Mouse (Mus musculus) mesoderm, embryonic 11.5 days (tissue): Measurements from ENCODE around the gene Actbl2.
A peak's percentile ranks its signal among the peaks of the same experiment; 100 is the strongest.

ENCODE experiments used
- DNase-seq: peaks from one replicate; pipeline ENCODE4 v3.0.0-alpha.2; 2012; ENCODE audit warnings: low read depth, low spot score

Actbl2 gene

DNA sequence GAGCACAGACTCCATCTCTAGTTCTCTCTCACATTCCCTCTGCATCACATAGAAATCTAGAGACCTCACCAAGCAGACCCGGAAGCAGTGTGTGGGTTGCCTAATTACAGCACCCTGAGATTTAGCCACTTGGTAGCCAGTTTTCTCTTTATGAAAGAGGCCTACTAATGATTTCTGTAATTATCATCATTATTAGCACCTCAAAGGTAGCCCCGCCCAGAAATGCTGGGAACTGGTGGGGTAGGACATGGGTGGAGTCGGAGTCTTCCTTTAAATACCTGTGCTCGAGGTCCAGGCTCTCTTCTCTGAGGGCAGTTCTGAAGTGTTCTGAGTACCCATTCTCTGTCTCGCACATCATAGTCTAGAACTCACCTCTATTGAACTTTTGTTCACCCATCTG is at the start of gene Actbl2:
Gene Actbl2 (plus strand): TSS at position 301 of the 400 bp plus-strand sequence.
- DNase-seq: no peak

- peak; percentile 48 for DNase-seq
These were observed 44.0 kb upstream of the Actbl2 start for GRCm38 (mm10) chr13:111210649-111211378.

GRCm38 (mm10) chr13:111228768-111229167 is 26.0 kb upstream of the Actbl2 start:
- no peak for DNase-seq

- no peak for DNase-seq
These were observed 25.3 kb upstream of the Actbl2 start for GRCm38 (mm10) chr13:111229541-111229940.

DNA sequence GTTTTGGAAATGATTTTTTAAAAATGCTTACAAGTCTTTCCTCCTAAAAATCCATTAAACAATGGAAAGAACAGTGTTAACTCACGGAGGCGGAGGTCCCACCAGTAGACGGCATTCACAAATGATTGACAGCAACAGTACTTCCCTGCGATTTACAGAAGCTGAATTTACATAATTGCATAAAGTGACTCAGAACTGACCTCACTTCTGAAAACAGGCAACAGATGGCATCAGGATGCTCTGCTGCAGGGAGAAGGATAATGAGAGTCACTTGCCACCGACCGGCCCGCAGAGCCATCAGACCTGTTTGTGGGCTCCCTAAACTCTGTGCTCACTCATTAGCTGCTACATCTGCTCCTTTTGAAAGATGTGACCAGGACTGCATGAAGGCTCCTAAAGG is 22.4 kb upstream of the Actbl2 start:
- DNase-seq: no peak

DNA sequence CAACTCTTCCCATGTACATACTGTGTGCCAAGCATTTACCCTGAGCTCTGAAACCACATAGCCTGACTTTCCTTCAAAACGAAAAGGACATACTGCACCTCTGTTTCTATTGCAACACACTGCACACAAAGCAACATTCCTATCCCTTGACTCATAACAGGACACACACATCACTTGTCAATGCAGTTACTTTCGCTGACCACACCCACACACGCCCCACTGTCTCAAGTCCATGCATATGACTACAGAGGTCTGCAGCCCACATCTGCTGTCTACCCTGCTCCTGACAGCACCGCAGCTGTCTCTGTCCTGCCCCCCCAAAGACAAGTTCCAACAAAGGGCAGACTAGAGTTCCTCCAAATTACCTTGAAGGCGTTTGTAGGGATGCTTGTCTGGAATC is 21.5 kb upstream of the Actbl2 start:
- no peak for DNase-seq

DNA sequence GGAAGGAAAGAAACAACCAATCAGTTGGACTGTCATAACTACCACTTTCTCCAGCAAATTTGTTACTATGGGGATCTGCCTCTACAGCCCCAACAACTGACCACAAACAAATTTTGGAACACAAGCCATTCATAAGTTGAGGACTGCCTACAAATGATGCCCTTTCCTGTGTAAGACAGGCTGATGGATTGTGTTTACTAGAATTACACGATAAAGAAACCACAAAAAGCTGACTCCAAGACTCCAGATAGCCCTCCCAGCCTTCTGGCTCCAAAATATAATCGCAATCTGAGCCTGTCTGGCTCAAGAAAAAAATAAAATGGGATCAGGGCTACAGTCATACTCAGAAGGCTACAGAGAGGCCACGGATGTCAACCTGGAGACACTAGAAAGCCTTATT is 20.2 kb upstream of the Actbl2 start:
- no peak for DNase-seq

GRCm38 (mm10) chr13:111235719-111236166 is 19.1 kb upstream of the Actbl2 start:
- no peak for DNase-seq

DNA sequence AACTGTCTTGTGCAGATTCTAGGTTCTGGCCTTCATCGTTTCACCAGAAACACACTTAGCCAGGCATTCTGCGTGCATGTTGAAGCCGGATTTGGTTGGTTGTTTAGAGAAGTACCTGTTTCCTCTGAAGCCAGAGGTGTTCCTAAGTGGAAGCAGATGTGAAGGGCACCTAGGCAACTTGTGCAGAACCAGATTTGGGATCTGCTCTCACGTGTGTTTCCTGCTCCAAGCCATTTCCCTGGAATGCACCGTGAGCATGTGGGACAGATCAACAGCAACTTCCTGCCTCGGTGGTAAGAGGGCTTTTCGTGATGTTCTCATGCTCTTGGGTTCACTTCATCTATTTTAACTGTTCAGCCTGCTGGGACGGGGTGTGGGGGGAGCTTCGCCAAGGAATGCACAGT is 18.4 kb upstream of the Actbl2 start:
- peak; percentile 34 for DNase-seq

- DNase-seq: no peak
These were observed 17.5 kb upstream of the Actbl2 start for GRCm38 (mm10) chr13:111237296-111237695.

DNA sequence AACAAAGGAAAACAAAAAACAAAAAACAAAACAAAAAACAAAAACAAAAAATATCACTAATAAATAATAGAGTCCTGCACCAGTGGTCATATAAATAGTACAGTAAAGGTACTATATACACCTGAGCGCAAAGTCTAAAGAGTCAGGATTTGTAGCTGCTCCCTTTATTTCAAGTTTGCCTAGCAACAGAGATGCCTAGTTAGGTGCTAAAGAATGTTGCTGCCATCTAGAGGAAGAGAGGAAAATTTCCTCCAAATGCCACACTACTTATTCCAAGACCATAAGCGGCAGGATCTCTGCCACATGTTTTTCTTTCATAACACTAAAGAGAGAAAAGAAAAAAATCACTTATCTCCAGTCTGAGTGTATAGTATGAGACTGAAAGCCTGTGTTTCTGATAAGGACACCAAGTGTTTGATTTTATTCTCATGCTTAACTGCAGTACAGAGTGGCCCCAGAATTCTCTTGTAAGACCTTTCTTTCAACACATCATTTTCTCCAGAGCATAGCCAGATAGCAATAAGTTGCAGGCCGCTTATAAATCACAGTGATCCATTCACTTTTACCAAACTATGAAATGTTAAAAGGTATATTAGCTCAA is 16.8 kb upstream of the Actbl2 start:
- peak; percentile 60 for DNase-seq

DNA sequence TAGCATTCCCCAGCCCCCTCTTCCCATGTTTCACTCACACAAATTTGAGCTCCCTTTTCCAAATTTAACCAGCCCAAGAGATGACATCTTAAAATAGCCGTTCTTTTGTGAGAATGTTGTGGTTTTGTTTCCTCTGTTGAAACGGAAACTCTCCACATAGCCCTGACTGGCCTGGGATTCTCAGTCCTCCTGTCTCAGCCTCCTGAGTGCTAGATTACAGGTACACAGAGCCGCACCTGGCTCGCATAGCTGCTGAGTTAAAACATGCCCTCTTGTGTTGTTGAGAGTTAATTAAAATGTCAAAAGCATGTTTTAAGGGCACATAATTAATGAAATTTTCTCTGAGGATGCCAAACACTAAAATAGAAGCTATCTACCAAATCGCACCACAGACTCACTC is 3.7 kb upstream of the Actbl2 start:
- DNase-seq: no peak

GRCm38 (mm10) chr13:111251795-111252194 is 3.0 kb upstream of the Actbl2 start:
- DNase-seq: no peak

DNA sequence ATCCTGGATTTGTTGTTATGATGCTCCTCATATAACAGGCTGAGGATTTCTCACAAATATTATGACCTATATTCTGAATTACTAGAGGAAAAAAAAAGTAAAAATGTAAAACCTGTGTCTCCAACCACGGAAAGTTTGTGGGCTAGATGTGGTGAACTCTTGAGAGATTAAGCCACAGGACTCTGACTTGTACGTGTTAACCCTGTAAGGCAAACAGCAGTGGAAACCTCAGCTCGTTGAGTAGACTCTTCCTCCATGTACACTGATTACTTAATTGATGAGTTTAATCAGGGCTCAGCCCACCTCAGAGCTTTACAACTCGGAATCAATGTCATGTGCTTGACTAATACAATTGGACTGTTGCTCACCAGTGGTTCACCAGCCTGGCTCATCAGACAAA is 3.2 kb downstream of the Actbl2 start:
- DNase-seq: no peak

- DNase-seq: no peak
These were observed 3.7 kb downstream of the Actbl2 start for GRCm38 (mm10) chr13:111258424-111259092.

- DNase-seq: no peak
These were observed 4.3 kb downstream of the Actbl2 start for GRCm38 (mm10) chr13:111259093-111259491.

- no peak for DNase-seq
These were observed 4.9 kb downstream of the Actbl2 start for GRCm38 (mm10) chr13:111259711-111260110.

DNA sequence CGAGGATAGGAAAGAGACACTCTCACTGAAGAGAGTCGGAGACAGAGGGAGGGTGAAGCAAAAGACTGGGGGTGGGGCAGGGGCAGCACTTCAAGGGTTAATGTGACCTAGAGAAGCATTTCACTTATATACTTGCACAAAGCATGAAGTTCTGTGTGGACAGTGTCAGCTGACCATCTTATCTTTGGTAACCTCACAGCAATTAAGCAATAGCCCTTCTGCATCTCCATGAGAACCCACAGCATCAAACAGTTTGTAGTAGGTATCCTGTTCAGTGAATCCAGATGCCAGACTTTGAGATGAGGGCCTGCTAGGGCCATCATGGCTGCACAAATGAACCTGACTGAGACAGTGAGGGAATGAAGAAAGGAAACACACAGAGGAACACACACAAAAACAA is 8.4 kb downstream of the Actbl2 start:
- DNase-seq: no peak

DNA sequence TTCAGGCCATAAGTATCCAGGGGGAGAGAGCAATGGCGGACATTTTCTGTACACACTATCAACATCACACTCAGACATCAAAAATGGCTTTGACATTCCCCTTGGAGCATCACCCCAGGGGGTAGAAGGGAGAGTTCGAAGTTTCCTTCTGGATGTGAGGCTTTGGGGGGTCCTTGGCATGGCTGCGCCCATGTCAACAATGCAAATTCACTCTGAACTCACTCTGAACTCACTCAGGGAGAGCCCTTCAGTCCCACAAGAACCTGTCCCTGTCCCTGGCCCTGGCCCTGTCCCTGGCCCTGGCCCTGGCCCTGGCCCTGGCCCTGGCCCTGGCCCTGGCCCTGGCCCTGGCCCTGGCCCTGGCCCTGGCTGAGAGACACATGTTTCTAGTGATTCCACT is 8.9 kb downstream of the Actbl2 start:
- DNase-seq: no peak

GRCm38 (mm10) chr13:111265231-111266000 is 10.6 kb downstream of the Actbl2 start:
- no peak for DNase-seq

- no peak for DNase-seq
These were observed 12.0 kb downstream of the Actbl2 start for GRCm38 (mm10) chr13:111266855-111267254.

GRCm38 (mm10) chr13:111268992-111269391 is 14.2 kb downstream of the Actbl2 start:
- DNase-seq: no peak
